Mouse (Mus musculus) liver, embryonic 14.5 days (tissue): ENCODE results near the gene Astn2. TPM values are rescaled to one million over a fixed set of nuclear protein-coding genes. Genes with fewer than 3 reads are reported as not detected.

Experiments
- ATAC-seq: fragments of 200-750 bp; cut with Nextera tagmentation; 2 replicates; pipeline ENCODE4 v1.8.0; 2017; ENCODE audit warnings: moderate number of reproducible peaks, mild to moderate bottlenecking, moderate library complexity; ENCODE audit not compliant: insufficient read depth
- DNase-seq, 3 experiments: peaks; one replicate each; pipeline ENCODE4 v3.0.0-alpha.2; 2012 to 2013; ENCODE audit warnings: low read depth in 3 of 3, low spot score in 3 of 3
- H3K27ac ChIP-seq: fragments of 300-500 bp; sonication (generic); 2 replicates; pipeline ENCODE4 v1.5.1; 2014; ENCODE audit warnings: moderate library complexity, mild to moderate bottlenecking, control low read depth, inconsistent platforms
- H3K27me3 ChIP-seq: fragments of 300-500 bp; sonication (generic); 2 replicates; pipeline ENCODE4 v1.6.1; 2014; ENCODE audit warnings: mild to moderate bottlenecking, low read length, moderate library complexity; ENCODE audit not compliant: control insufficient read depth, insufficient read depth
- H3K36me3 ChIP-seq: fragments of 300-500 bp; sonication (generic); replicated peaks from 2 replicates; pipeline ENCODE4 v1.6.1; 2014; ENCODE audit warnings: low read depth; ENCODE audit not compliant: control insufficient read depth, insufficient read depth
- H3K4me1 ChIP-seq, 2 experiments: fragments of 200-500 bp in 1 of 2; fragments of 300-500 bp in 1 of 2; sonication (generic) in 1 of 2; replicated peaks; 2 replicates each; pipeline ENCODE4 v1.6.1; 2012 to 2014; ENCODE audit warnings: antibody characterized with exemption in 1 of 2, inconsistent platforms in 1 of 2, low read length in 1 of 2; ENCODE audit not compliant: control insufficient read depth in 2 of 2, insufficient read depth in 2 of 2
- H3K4me2 ChIP-seq: fragments of 300-500 bp; sonication (generic); 2 replicates; pipeline ENCODE4 v1.6.1; 2014; ENCODE audit warnings: low read depth, mild to moderate bottlenecking, control low read depth, moderate library complexity
- H3K4me3 ChIP-seq, 2 experiments: fragments of 200-500 bp in 1 of 2; fragments of 300-500 bp in 1 of 2; sonication (generic) in 1 of 2; 2 replicates each; pipeline ENCODE4 v1.5.1; 2012 to 2014; ENCODE audit warnings: low read depth in 2 of 2, low read length in 2 of 2, mild to moderate bottlenecking in 2 of 2, control low read depth in 1 of 2, inconsistent platforms in 1 of 2, moderate library complexity in 1 of 2; ENCODE audit not compliant: insufficient read depth in 1 of 2
- H3K9ac ChIP-seq: fragments of 300-500 bp; sonication (generic); replicated peaks from 2 replicates; pipeline ENCODE4 v1.6.1; 2014; ENCODE audit warnings: mild to moderate bottlenecking, control low read depth, moderate library complexity
- H3K9me3 ChIP-seq: fragments of 300-500 bp; sonication (generic); 2 replicates; pipeline ENCODE4 v1.6.1; 2016; ENCODE audit warnings: low read length, mixed read lengths; ENCODE audit not compliant: control insufficient read depth
- CTCF ChIP-seq: IDR thresholded peaks from 2 replicates; pipeline ENCODE4 v1.5.1; 2016; ENCODE audit warnings: antibody characterized with exemption, low read depth, control low read depth
- EP300 ChIP-seq: IDR thresholded peaks from 2 replicates; pipeline ENCODE4 v1.6.1; 2016; ENCODE audit warnings: antibody characterized with exemption, low read depth
- WGBS: fragments of 180-500 bp; shearing (Covaris S2); extraction: QIAGEN DNeasy Blood & Tissue Kit; methylation state at CpG from one replicate; pipeline ENCODE4 v1.1.7; 2014; ENCODE audit not compliant: insufficient replicate concordance; 5-methylcytosine and 5-hydroxymethylcytosine counted together
- polyA plus RNA-seq, 2 experiments: library from polyadenylated mRNA; depleted of rRNA in 1 of 2; stranded (reverse) in 1 of 2; unstranded in 1 of 2; fragments of >200 nt; fragmentation: Nextera tagmentation in 1 of 2; extraction: Ambion mirVana in 1 of 2; gene quantifications; 2 replicates each; pipeline versions ENCODE4 v1.2.1 to v1.2.3; 2012 to 2014

Astn2 gene
- polyA plus RNA-seq, 2 experiments, result 0.16 TPM; not detected in 1

DNA sequence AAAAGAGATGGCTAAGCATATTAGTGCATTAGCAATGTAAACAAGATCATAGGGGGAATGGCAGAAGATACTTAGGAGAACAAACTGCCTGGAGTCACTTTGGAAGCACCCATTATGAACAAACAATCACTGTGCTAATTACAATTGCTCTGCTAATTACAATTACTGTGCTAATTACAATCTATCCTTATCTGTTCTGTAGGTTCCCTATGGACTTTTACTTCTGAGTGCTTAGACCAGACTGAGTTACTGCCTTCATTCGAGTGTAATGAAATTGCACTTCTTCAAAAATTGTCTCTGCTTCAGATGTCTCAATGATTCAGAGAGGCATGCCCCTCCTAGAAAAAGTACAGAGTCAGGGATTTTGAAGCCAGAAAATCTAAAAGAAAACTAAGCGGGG is 684.8 kb downstream of the Astn2 start:
- H3K9ac ChIP-seq, result no peak overlapping the region
- ATAC-seq, result no peak
- H3K27ac ChIP-seq, result no peak overlapping the region
- DNase-seq, result no peak
- no peak overlapping the region for H3K4me2 ChIP-seq
- TF ChIP-seq EP300 (no peak), CTCF (no peak)
- H3K4me3 ChIP-seq, result no peak overlapping the region
- no peaks in the 10 kb centered on the region for H3K4me1 ChIP-seq
- H3K27me3 ChIP-seq, result no peaks in the 10 kb centered on the region
- no peaks in the 10 kb centered on the region for H3K9me3 ChIP-seq
- 56% methylated on average over 2 of the region's 2 CpGs for WGBS
- no peaks in the 10 kb centered on the region for H3K36me3 ChIP-seq

DNA sequence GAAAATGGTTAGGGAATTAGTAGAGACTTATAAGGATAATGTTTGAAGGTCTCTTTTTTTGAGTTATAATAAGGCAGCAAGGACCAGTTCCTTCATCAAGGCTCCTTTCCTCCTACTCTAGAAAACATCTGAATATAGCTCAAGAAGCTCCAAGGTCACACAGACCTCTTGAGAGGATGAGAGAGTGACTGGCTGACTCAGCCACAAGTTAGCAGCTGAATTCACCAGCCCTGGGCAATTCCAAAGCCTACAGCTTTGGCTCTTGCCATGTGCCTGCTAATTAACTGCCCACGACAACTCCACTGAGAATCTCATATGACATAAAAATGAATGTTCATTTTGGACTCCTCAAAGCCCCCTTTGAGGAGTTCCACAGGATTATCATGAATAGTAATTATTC is 686.5 kb downstream of the Astn2 start:
- no peak overlapping the region for H3K9ac ChIP-seq
- no peaks in the 10 kb centered on the region for H3K9me3 ChIP-seq
- ATAC-seq (no peak), DNase-seq (no peak)
- H3K4me2 ChIP-seq, result no peak overlapping the region
- H3K4me1 ChIP-seq, result no peaks in the 10 kb centered on the region
- no peak overlapping the region for H3K4me3 ChIP-seq
- TF ChIP-seq EP300 (no peak), CTCF (no peak)
- no peaks in the 10 kb centered on the region for H3K27me3 ChIP-seq
- no peaks in the 10 kb centered on the region for H3K36me3 ChIP-seq
- 39% methylated on average over 1 of the region's 1 CpGs for WGBS
- no peak overlapping the region for H3K27ac ChIP-seq

DNA sequence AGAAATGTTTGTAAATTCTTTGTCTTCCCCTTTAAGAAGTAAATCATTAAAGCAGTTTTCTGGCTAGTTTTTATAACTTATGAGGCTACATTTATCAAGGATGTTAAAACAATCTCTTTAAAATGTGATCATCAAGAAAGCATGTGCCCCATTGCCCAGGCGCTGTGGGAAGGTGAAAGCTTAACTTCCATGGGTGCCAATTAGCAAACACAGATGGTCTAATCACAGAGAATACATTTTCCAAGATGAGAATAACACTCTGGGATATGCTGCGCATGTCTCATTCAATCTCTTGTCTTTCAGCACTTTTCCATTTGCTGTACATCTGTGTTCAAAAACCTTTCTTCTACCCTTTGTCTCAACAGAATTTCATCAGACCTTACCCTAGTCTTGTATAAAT is 688.3 kb downstream of the Astn2 start:
- no peak for DNase-seq
- no peaks in the 10 kb centered on the region for H3K36me3 ChIP-seq
- WGBS, result 66% methylated on average over 2 of the region's 2 CpGs
- no peak for ATAC-seq
- H3K9me3 ChIP-seq, result no peaks in the 10 kb centered on the region
- no peaks in the 10 kb centered on the region for H3K27me3 ChIP-seq
- no peak overlapping the region for H3K9ac ChIP-seq
- H3K4me2 ChIP-seq, result no peak overlapping the region
- TF ChIP-seq EP300 (no peak), CTCF (no peak)
- no peaks in the 10 kb centered on the region for H3K4me1 ChIP-seq
- no peak overlapping the region for H3K27ac ChIP-seq
- H3K4me3 ChIP-seq, result no peak overlapping the region

DNA sequence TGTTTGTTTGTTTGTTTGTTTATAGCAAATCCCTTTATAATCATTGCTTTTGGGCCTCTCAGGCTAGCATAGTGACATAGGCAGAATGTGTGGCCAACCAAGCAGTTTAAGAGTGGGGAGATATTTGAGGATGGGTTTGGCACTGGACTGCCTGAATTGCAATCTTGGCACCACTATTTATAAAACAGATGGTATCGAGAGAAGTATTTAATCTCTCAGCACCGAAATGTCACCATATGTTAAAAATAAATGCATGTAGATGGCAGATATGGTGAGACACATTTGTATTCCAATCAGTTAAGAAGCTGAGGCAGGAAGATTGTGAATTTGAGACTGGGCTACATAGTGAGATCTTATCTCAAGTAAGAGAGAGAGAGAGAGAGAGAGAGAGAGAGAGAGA is 692.7 kb downstream of the Astn2 start:
- no peak overlapping the region for H3K4me3 ChIP-seq
- no peak overlapping the region for H3K9ac ChIP-seq
- H3K9me3 ChIP-seq, result no peaks in the 10 kb centered on the region
- DNase-seq (no peak), ATAC-seq (no peak)
- no peak overlapping the region for H3K4me2 ChIP-seq
- no peaks in the 10 kb centered on the region for H3K4me1 ChIP-seq
- WGBS, result 68% methylated on average over 2 of the region's 2 CpGs
- TF ChIP-seq EP300, result no peak
- no peak for TF ChIP-seq CTCF
- no peaks in the 10 kb centered on the region for H3K27me3 ChIP-seq
- no peak overlapping the region for H3K27ac ChIP-seq
- no peaks in the 10 kb centered on the region for H3K36me3 ChIP-seq

- Histone ChIP-seq H3K36me3 (no peaks in the 10 kb centered on the region), H3K27ac (no peak overlapping the region), H3K4me1 (no peaks in the 10 kb centered on the region), H3K4me2 (no peak overlapping the region), H3K9ac (no peak overlapping the region), H3K27me3 (no peaks in the 10 kb centered on the region), H3K4me3 (no peak overlapping the region), H3K9me3 (no peaks in the 10 kb centered on the region)
- no peak for TF ChIP-seq EP300
- no peak for TF ChIP-seq CTCF
- DNase-seq (no peak), ATAC-seq (no peak)
These were observed 693.8 kb downstream of the Astn2 start for GRCm38 (mm10) chr4:65710623-65711022.

- no peaks in the 10 kb centered on the region for H3K4me1 ChIP-seq
- H3K9me3 ChIP-seq, result no peaks in the 10 kb centered on the region
- no peaks in the 10 kb centered on the region for H3K36me3 ChIP-seq
- no peak overlapping the region for H3K4me2 ChIP-seq
- no peak for TF ChIP-seq CTCF
- no peak for TF ChIP-seq EP300
- no peak for ATAC-seq
- H3K27ac ChIP-seq, result no peak overlapping the region
- no peak overlapping the region for H3K4me3 ChIP-seq
- H3K9ac ChIP-seq, result no peak overlapping the region
- 44% methylated on average over 4 of the region's 4 CpGs for WGBS
- no peaks in the 10 kb centered on the region for H3K27me3 ChIP-seq
- no peak for DNase-seq
These were observed 702.6 kb downstream of the Astn2 start for GRCm38 (mm10) chr4:65701848-65702247.
